Mouse (Mus musculus) stomach, postnatal 0 days (tissue): ENCODE measurements around the gene Rhof.

Experiments
- CTCF ChIP-seq: IDR thresholded peaks from 2 replicates; pipeline ENCODE4 v1.5.1; 2016; ENCODE audit warnings: antibody characterized with exemption, low read depth, mild to moderate bottlenecking, moderate library complexity
- EP300 ChIP-seq: optimal IDR thresholded peaks from 2 replicates; pipeline ENCODE3; 2016; ENCODE audit warnings: antibody characterized with exemption

DNA sequence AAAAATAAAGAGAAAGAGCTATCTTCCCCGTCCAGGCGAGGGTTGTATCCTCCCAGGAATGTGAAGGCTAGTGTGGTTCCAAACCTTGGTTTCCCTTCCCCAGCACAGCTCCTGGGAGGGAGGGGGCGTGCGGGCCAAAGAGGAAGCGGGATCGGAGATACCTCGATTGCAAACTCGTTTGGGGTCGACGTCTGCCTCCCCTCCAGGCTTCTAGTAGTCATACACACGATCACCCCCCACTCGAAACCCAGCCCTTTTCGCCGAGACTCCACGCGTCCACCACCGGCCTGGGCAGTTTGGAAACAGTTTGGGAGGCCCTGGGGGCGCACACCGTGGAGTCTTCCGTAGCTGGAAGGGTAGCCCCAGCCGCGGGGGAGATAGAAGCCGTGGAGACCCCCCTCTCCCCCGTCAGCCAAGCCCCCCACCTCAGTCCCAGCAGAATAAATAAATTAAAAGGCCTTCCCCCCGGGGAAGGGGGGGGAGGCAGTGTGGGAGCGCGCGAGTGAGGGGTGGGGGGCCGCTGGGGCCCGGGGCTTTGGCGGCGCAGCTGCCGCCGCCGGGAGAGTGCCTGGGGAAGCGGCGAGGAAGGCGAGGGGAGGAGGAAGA is 9.2 kb upstream of the Rhof start:
- TF ChIP-seq EP300, result no peak
- no peak for TF ChIP-seq CTCF
